Mouse (Mus musculus) spleen, adult 2 months (tissue): ENCODE data around the gene Cep350. TPM values are rescaled to one million over a fixed set of nuclear protein-coding genes. Genes with fewer than 3 reads are reported as not detected.

Experiments used
- DNase-seq, 2 experiments: peaks; one replicate each; pipeline versions ENCODE4 v3.0.0 to v3.0.0-alpha.2; 2012 to 2021; ENCODE audit warnings: low spot score in 2 of 2, low read depth in 1 of 2
- H3K27ac ChIP-seq: fragments of 200-500 bp; 2 replicates; pipeline ENCODE4 v1.5.1; 2012; ENCODE audit warnings: low read length, inconsistent platforms; ENCODE audit not compliant: insufficient read depth
- H3K27me3 ChIP-seq: fragments of 200-500 bp; 2 replicates; pipeline ENCODE4 v1.6.1; 2012; ENCODE audit warnings: mild to moderate bottlenecking, moderate library complexity, low read length, inconsistent platforms; ENCODE audit not compliant: control insufficient read depth, insufficient read depth
- H3K36me3 ChIP-seq: fragments of 200-500 bp; 2 replicates; pipeline ENCODE4 v1.6.1; 2012; ENCODE audit warnings: mild to moderate bottlenecking, low read length, inconsistent platforms; ENCODE audit not compliant: control insufficient read depth, insufficient read depth
- H3K4me1 ChIP-seq: fragments of 200-500 bp; 2 replicates; pipeline ENCODE4 v1.6.1; 2011; ENCODE audit warnings: inconsistent platforms; ENCODE audit not compliant: control insufficient read depth, insufficient read depth, insufficient read length
- H3K4me3 ChIP-seq: fragments of 200-500 bp; 2 replicates; pipeline ENCODE4 v1.5.1; 2011; ENCODE audit warnings: mild to moderate bottlenecking, inconsistent platforms; ENCODE audit not compliant: insufficient read depth, insufficient read length; ENCODE audit errors: extremely low read depth
- CTCF ChIP-seq: fragments of 200-500 bp; IDR thresholded peaks from 2 replicates; pipeline ENCODE4 v1.5.1; 2011; ENCODE audit warnings: mild to moderate bottlenecking, inconsistent platforms; ENCODE audit not compliant: insufficient read depth, insufficient read length, insufficient replicate concordance; ENCODE audit errors: extremely low read depth
- POLR2A ChIP-seq: fragments of 200-500 bp; IDR thresholded peaks from 2 replicates; pipeline ENCODE4 v1.6.1; 2011; ENCODE audit warnings: low read depth, low read length, inconsistent platforms
- WGBS: fragments of 180-500 bp; shearing (Covaris S2); methylation state at CpG from one replicate; pipeline ENCODE4 v1.1.7; 2018; 5-methylcytosine and 5-hydroxymethylcytosine counted together
- polyA plus RNA-seq: library from polyadenylated mRNA; depleted of rRNA; stranded (reverse); fragments of >200 nt; gene quantifications from 2 replicates; pipeline ENCODE4 v1.2.3, GENCODE M21; 2012; rRNA removed

Cep350 gene
- polyA plus RNA-seq: 4.8 and 5.2 TPM in 2 replicates

GRCm38 (mm10) chr1:155973068-155973718 is at the start of gene Cep350:
Gene Cep350 (minus strand): TSS chr1:155973255.
- H3K4me3 ChIP-seq: peak within 1 kb of the TSS; percentile 88
- under 1% methylated on average over 56 of the region's 57 CpGs for WGBS
- TF ChIP-seq CTCF: no peak
- peak; percentile 51 for TF ChIP-seq POLR2A
- DNase-seq: peak; percentile 93 to 95
- H3K27me3 ChIP-seq: no peaks in the 10 kb centered on the region; the same call in 1 of the 2 replicates
- H3K27ac ChIP-seq: peak within 1 kb of the TSS; percentile 95
- H3K4me1 ChIP-seq: peaks cover 6% of the 10 kb centered on the region
- H3K36me3 ChIP-seq: no peaks in the 10 kb centered on the region

- no peak for TF ChIP-seq POLR2A
- TF ChIP-seq CTCF: no peak
- no peak for DNase-seq
- no peaks in the 10 kb centered on the region for H3K27me3 ChIP-seq
- 86% methylated on average over 1 of the region's 1 CpGs for WGBS
- H3K36me3 ChIP-seq: peaks cover 45% of the 10 kb centered on the region
- H3K4me1 ChIP-seq: no peaks in the 10 kb centered on the region
- H3K4me3 ChIP-seq: no peak overlapping the region
- no peak overlapping the region for H3K27ac ChIP-seq
Measured at GRCm38 (mm10) chr1:156020402-156020801, 47.3 kb upstream of the Cep350 start.

GRCm38 (mm10) chr1:156019800-156020199 is 46.7 kb upstream of the Cep350 start:
- 88% methylated on average over 1 of the region's 1 CpGs for WGBS
- no peak for TF ChIP-seq CTCF
- TF ChIP-seq POLR2A: no peak
- peaks cover 44% of the 10 kb centered on the region for H3K36me3 ChIP-seq
- no peak for DNase-seq
- H3K27ac ChIP-seq: no peak overlapping the region
- no peaks in the 10 kb centered on the region for H3K4me1 ChIP-seq
- no peak overlapping the region for H3K4me3 ChIP-seq
- no peaks in the 10 kb centered on the region for H3K27me3 ChIP-seq

- no peak for DNase-seq
- TF ChIP-seq CTCF (no peak), POLR2A (no peak)
- Histone ChIP-seq H3K4me1 (no peaks in the 10 kb centered on the region), H3K36me3 (peaks cover 41% of the 10 kb centered on the region), H3K27ac (no peak overlapping the region), H3K27me3 (no peaks in the 10 kb centered on the region), H3K4me3 (no peak overlapping the region)
- 66% methylated on average over 1 of the region's 1 CpGs for whole genome bisulfite sequencing
Measured at GRCm38 (mm10) chr1:156009003-156009402, 35.9 kb upstream of the Cep350 start.

GRCm38 (mm10) chr1:156005906-156006305 is 32.9 kb upstream of the Cep350 start:
- no peak overlapping the region for H3K4me3 ChIP-seq
- H3K4me1 ChIP-seq: no peaks in the 10 kb centered on the region
- no peak for DNase-seq
- TF ChIP-seq CTCF (no peak), POLR2A (no peak)
- 91% methylated on average over 11 of the region's 11 CpGs for whole genome bisulfite sequencing
- H3K36me3 ChIP-seq: peaks cover 34% of the 10 kb centered on the region
- H3K27ac ChIP-seq: no peak overlapping the region
- H3K27me3 ChIP-seq: no peaks in the 10 kb centered on the region

GRCm38 (mm10) chr1:156003201-156003935 is 30.3 kb upstream of the Cep350 start:
- Histone ChIP-seq H3K4me1 (no peaks in the 10 kb centered on the region), H3K27ac (no peak overlapping the region), H3K36me3 (peaks cover 26% of the 10 kb centered on the region), H3K4me3 (no peak overlapping the region), H3K27me3 (no peaks in the 10 kb centered on the region)
- DNase-seq: no peak
- 92% methylated on average over 7 of the region's 7 CpGs for WGBS
- no peak for TF ChIP-seq POLR2A
- no peak for TF ChIP-seq CTCF

- DNase-seq: no peak
- no peak for TF ChIP-seq CTCF
- TF ChIP-seq POLR2A: no peak
- no peak overlapping the region for H3K27ac ChIP-seq
- no peak overlapping the region for H3K4me3 ChIP-seq
- H3K4me1 ChIP-seq: no peaks in the 10 kb centered on the region
- WGBS: 81% methylated on average over 8 of the region's 8 CpGs
- no peaks in the 10 kb centered on the region for H3K27me3 ChIP-seq
- H3K36me3 ChIP-seq: peaks cover 20% of the 10 kb centered on the region
Measured at GRCm38 (mm10) chr1:156002366-156002765, 29.3 kb upstream of the Cep350 start.
